Mouse (Mus musculus) midbrain, postnatal 0 days (tissue): ENCODE measurements around the gene Serinc3. TPM values are rescaled to one million over a fixed set of nuclear protein-coding genes. Genes with fewer than 3 reads are reported as not detected.

Source experiments
- ATAC-seq: fragments of 200-750 bp; cut with Nextera tagmentation; 2 replicates; pipeline ENCODE4 v1.8.0; 2017; ENCODE audit warnings: moderate number of reproducible peaks, mild to moderate bottlenecking, moderate TSS enrichment, moderate library complexity; ENCODE audit not compliant: low FRiP score
- DNase-seq: peaks from one replicate; pipeline ENCODE4 v3.0.0-alpha.2; 2015; ENCODE audit warnings: low spot score
- H3K27ac ChIP-seq: fragments of 300-500 bp; sonication (generic); 2 replicates; pipeline ENCODE4 v1.5.1; 2014; ENCODE audit warnings: low read depth, mild to moderate bottlenecking, low read length, mixed read lengths
- H3K27me3 ChIP-seq: fragments of 300-500 bp; sonication (generic); 2 replicates; pipeline ENCODE4 v1.6.1; 2014; ENCODE audit warnings: low read length, control low read depth, mixed read lengths; ENCODE audit not compliant: insufficient read depth
- H3K36me3 ChIP-seq: fragments of 300-500 bp; sonication (generic); 2 replicates; pipeline ENCODE4 v1.6.1; 2014; ENCODE audit warnings: low read length, control low read depth, mixed read lengths; ENCODE audit not compliant: insufficient read depth
- H3K4me1 ChIP-seq: fragments of 300-500 bp; sonication (generic); 2 replicates; pipeline ENCODE4 v1.6.1; 2014; ENCODE audit warnings: mild to moderate bottlenecking, control low read depth, antibody characterized with exemption, low read length, mixed read lengths; ENCODE audit not compliant: insufficient read depth
- H3K4me2 ChIP-seq: fragments of 300-500 bp; sonication (generic); 2 replicates; pipeline ENCODE4 v1.6.1; 2014; ENCODE audit warnings: low read depth, mild to moderate bottlenecking, low read length, mixed read lengths; ENCODE audit not compliant: poor library complexity, severe bottlenecking
- H3K4me3 ChIP-seq: fragments of 300-500 bp; sonication (generic); 2 replicates; pipeline ENCODE4 v1.5.1; 2014; ENCODE audit warnings: low read depth, mild to moderate bottlenecking, low read length, moderate library complexity
- H3K9ac ChIP-seq: fragments of 300-500 bp; sonication (generic); replicated peaks from 2 replicates; pipeline ENCODE4 v1.6.1; 2014; ENCODE audit warnings: mild to moderate bottlenecking, low read length, moderate library complexity, mixed read lengths; ENCODE audit not compliant: poor library complexity, severe bottlenecking
- H3K9me3 ChIP-seq: fragments of 300-500 bp; sonication (generic); 2 replicates; pipeline ENCODE4 v1.6.1; 2016; ENCODE audit warnings: low read length, control low read depth
- CTCF ChIP-seq: IDR thresholded peaks from 2 replicates; pipeline ENCODE4 v1.5.1; 2016; ENCODE audit warnings: antibody characterized with exemption, mild to moderate bottlenecking
- WGBS: fragments of 180-500 bp; shearing (Covaris S2); extraction: QIAGEN DNeasy Blood & Tissue Kit; methylation state at CpG from one replicate; pipeline ENCODE4 v1.1.7; 2014; 5-methylcytosine and 5-hydroxymethylcytosine counted together
- polyA plus RNA-seq: library from polyadenylated mRNA; unstranded; fragments of >200 nt; fragmentation: Nextera tagmentation; extraction: Ambion mirVana; gene quantifications from 2 replicates; pipeline ENCODE4 v1.2.1, GENCODE M21; 2015
- total RNA-seq: library from RNA; depleted of rRNA; stranded (reverse); fragments of >200 nt; gene quantifications from 2 replicates; pipeline ENCODE4 v1.2.3, GENCODE M21; 2014

The Serinc3 gene
- total and polyA plus RNA-seq, 2 experiments from 2014 or later, result 35.9 to 96.1 TPM

DNA sequence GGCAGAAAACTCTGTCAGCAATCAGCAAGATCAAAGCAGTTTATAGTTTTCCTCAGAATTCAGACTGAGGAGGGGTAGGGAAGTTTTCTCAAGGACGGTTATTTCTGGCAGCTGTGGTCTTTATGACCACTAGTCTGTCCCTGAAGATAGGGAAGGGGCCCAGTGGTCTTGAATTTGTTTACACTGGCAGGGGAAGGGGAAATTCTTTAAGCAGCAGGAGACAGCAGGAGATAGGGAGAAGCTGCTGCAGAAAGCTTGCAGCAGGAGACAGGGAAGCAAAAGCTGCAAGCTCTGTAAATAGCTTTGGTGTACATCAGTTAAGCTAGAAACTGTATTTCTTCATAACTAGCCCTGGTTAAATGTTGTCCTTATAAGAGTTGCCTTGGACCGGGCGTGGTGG lies 3.2 kb downstream of the Serinc3 start:
- 84% methylated on average over 3 of the region's 3 CpGs for WGBS
- Histone ChIP-seq H3K4me1 (peaks cover 5% of the 10 kb centered on the region), H3K9me3 (no peaks in the 10 kb centered on the region), H3K27ac (no peak overlapping the region), H3K36me3 (no peaks in the 10 kb centered on the region), H3K9ac (no peak overlapping the region), H3K4me3 (no peak overlapping the region), H3K27me3 (no peaks in the 10 kb centered on the region), H3K4me2 (no peak overlapping the region)
- ATAC-seq (no peak), DNase-seq (no peak)
- peak; percentile 3; the same call in 1 of the 2 replicates for TF ChIP-seq CTCF

DNA sequence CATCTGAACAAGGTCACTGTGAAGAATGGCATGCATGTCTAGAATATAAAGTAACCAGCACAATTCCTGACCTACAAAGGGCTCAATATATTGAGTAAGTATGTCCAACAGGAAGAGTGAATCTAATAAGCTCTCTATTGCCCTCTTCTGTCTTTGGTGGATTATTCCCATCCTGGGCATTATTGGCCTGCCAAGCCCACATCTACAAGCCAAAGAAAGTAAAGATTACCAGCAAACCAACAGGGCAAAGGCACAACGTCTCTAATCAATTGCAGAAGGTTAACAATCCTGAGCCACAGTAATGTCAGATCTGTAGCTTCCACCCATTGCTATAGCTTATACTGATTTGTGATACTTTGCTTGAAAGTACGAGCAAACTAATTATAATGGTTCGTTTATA lies 4.4 kb downstream of the Serinc3 start:
- ATAC-seq (no peak), DNase-seq (no peak)
- H3K27ac ChIP-seq, result no peak overlapping the region
- 82% methylated on average over 3 of the region's 3 CpGs for WGBS
- H3K27me3 ChIP-seq, result no peaks in the 10 kb centered on the region
- peaks cover 5% of the 10 kb centered on the region for H3K4me1 ChIP-seq
- no peak overlapping the region for H3K4me2 ChIP-seq
- H3K9ac ChIP-seq, result no peak overlapping the region
- no peak overlapping the region for H3K4me3 ChIP-seq
- no peaks in the 10 kb centered on the region for H3K9me3 ChIP-seq
- peak; percentile 37 for TF ChIP-seq CTCF
- H3K36me3 ChIP-seq, result no peaks in the 10 kb centered on the region; the same call in 1 of the 2 replicates

GRCm38 (mm10) chr2:163637655-163638266 lies 7.2 kb downstream of the Serinc3 start:
- Histone ChIP-seq H3K4me2 (no peak overlapping the region), H3K4me1 (no peaks in the 10 kb centered on the region; the same call in none of the 2 replicates), H3K36me3 (peaks cover 8% of the 10 kb centered on the region; the same call in 1 of the 2 replicates), H3K9me3 (no peaks in the 10 kb centered on the region), H3K9ac (no peak overlapping the region), H3K4me3 (no peak overlapping the region), H3K27me3 (no peaks in the 10 kb centered on the region), H3K27ac (no peak overlapping the region)
- TF ChIP-seq CTCF, result no peak
- DNase-seq (no peak), ATAC-seq (no peak)
- 73% methylated on average over 5 of the region's 5 CpGs for WGBS

- peaks cover 18% of the 10 kb centered on the region for H3K36me3 ChIP-seq
- DNase-seq (no peak), ATAC-seq (no peak)
- no peak overlapping the region for H3K27ac ChIP-seq
- H3K27me3 ChIP-seq, result no peaks in the 10 kb centered on the region
- no peaks in the 10 kb centered on the region for H3K9me3 ChIP-seq
- H3K4me2 ChIP-seq, result no peak overlapping the region
- H3K4me1 ChIP-seq, result no peaks in the 10 kb centered on the region
- TF ChIP-seq CTCF, result no peak
- H3K4me3 ChIP-seq, result no peak overlapping the region
- H3K9ac ChIP-seq, result no peak overlapping the region
- WGBS, result 96% methylated on average over 2 of the region's 2 CpGs
These were observed 8.9 kb downstream of the Serinc3 start for GRCm38 (mm10) chr2:163636057-163636456.

DNA sequence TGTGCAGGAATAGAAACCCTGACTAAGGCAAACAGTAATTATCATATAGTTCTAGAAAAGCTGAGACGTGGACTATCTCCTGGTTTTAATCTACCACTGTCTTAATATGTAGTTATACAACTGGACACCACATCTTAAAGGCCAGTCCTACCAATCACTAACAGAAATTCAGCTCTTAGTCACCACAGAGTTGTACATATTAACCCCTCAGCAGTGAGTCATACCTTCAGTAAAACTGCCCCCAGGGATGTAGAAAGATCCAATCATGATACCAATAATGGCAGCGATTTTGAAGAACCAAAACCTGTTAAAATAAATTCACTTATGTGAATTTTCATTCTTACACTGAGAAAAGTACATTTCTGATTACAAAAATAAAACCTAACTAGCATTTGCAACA lies 10.7 kb downstream of the Serinc3 start:
- no peaks in the 10 kb centered on the region for H3K27me3 ChIP-seq
- no peak for ATAC-seq
- no peaks in the 10 kb centered on the region for H3K9me3 ChIP-seq
- H3K36me3 ChIP-seq, result peaks cover 31% of the 10 kb centered on the region
- WGBS, result 96% methylated on average over 2 of the region's 2 CpGs
- no peaks in the 10 kb centered on the region for H3K4me1 ChIP-seq
- H3K9ac ChIP-seq, result no peak overlapping the region
- DNase-seq, result no peak
- TF ChIP-seq CTCF, result no peak
- H3K4me2 ChIP-seq, result no peak overlapping the region
- no peak overlapping the region for H3K4me3 ChIP-seq
- H3K27ac ChIP-seq, result no peak overlapping the region

DNA sequence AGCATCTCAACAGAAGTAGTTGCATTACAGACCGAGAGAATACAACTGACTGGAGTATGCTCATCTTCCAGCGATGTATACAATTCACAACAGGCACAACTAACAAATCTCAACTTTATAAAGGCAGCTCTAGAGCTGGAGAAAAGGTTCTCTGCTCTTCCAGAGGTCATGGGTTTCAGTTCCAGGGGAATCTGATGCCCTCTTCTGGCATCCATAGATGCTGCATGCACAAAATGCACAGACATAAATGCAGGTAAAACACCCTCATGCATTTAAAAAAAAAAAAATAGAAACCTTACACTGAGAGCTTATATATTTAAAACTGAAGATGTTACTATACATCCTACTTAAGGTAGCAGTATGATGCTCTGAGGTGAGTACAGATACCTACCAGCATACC lies 13.2 kb downstream of the Serinc3 start:
- TF ChIP-seq CTCF, result peak; percentile 50
- ATAC-seq, result no peak
- H3K4me2 ChIP-seq, result no peak overlapping the region
- H3K27me3 ChIP-seq, result no peaks in the 10 kb centered on the region
- no peak overlapping the region for H3K9ac ChIP-seq
- H3K4me1 ChIP-seq, result no peaks in the 10 kb centered on the region
- no peak for DNase-seq
- H3K36me3 ChIP-seq, result peaks cover 41% of the 10 kb centered on the region
- H3K9me3 ChIP-seq, result no peaks in the 10 kb centered on the region
- WGBS, result 95% methylated on average over 2 of the region's 2 CpGs
- H3K4me3 ChIP-seq, result no peak overlapping the region
- H3K27ac ChIP-seq, result no peak overlapping the region
